Mouse (Mus musculus): ENCODE data around the gene Rxrg. TPM values are rescaled to one million over a fixed set of nuclear protein-coding genes. Genes with fewer than 3 reads are reported as not detected.
A peak's percentile ranks its signal among the peaks of the same experiment; 100 is the strongest.

Rxrg gene
- total and polyA plus RNA-seq, 2 experiments from 2014 or later = 25.9 to 43.3 TPM

DNA sequence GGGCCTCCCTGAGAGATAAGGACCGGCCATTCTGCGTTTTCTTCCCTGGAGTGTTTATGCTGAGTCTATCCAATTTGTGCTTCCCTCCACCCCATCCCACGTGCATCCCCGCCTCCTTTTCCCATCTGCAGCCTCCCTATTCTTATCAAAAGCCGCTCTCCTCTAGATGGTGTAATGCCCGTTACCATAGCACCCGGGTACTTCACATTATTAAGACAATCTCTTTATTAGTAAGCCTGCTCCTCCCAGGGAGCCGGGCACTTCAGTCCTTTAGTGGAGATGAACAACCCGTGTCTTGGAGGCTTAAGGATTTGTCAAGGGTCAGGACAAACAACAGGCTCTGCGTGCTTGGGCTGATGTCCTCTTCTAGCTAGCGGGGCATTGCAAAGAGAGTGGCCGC is 14.3 kb upstream of the Rxrg start:
- 13% methylated on average over 12 of the region's 12 CpGs for whole genome bisulfite sequencing
- no peak for TF ChIP-seq CTCF (IDR thresholded peaks at IDR 0.05; ENCODE audit: low read depth)
- no peaks in the 10 kb centered on the region for H3K36me3 ChIP-seq (ENCODE audit: insufficient read depth)
- H3K9ac ChIP-seq = no peak overlapping the region
- no peak overlapping the region for H3K4me2 ChIP-seq (ENCODE audit: low read depth)
- ATAC-seq = peak; percentile 88
- no peaks in the 10 kb centered on the region for H3K9me3 ChIP-seq (ENCODE audit: low read length)
- H3K4me3 ChIP-seq (ENCODE audit: low read depth, low read length) = no peak overlapping the region
- H3K27ac ChIP-seq (ENCODE audit: low read depth, low read length) = 0 out of 2 replicates have a peak overlapping the region, but pooled peaks have one; percentile 22
- H3K27me3 ChIP-seq (ENCODE audit: insufficient read depth, low read length) = no peaks in the 10 kb centered on the region
- H3K4me1 ChIP-seq (ENCODE audit: insufficient read depth) = peaks cover 4% of the 10 kb centered on the region; the same call in 1 of the 2 replicates
- no peak for DNase-seq

DNA sequence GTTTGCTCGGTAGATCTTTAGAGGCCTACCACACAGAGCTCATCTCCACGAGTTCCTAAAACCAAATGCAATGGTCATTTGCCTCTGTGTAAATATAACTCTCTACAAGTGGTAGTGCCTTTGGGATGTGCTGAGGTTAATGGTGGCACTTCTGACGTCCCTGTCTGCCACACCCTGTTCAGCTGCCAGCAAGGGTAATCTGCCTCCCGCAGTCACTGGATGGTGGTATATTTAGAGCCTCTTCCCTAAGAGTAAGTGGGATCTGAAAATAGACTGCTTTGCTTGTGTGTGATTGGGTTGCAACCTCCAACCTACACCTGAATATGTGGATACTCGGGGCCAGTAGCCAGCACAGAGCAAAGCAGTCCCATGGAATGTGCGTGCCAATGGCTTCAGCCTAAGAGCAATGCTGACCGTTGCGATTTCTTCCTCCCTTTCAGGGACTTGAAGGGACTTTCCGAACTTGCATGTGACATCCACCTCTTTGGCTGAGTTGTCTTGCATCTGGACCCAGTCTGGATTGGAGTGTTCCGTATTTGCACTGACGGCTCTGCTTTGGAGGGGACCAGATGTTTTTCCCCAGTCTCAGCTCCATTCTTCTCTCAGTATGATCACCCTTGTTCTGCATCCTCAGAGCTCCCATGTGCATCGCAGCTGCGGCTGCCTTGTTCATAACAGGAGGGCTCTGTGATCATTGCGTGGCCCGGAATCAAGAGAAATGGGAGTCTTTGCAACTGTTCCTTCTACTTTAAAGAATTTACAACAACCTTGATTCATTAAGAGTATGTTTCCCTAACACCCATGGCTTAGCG is 9.2 kb upstream of the Rxrg start:
- Histone ChIP-seq H3K4me1 (ENCODE audit: insufficient read depth) (peaks cover under 1% of the 10 kb centered on the region; the same call in 1 of the 2 replicates), H3K4me2 (ENCODE audit: low read depth) (no peak overlapping the region), H3K4me3 (ENCODE audit: low read depth, low read length) (no peak overlapping the region), H3K27me3 (ENCODE audit: insufficient read depth, low read length) (no peaks in the 10 kb centered on the region), H3K36me3 (ENCODE audit: insufficient read depth) (no peaks in the 10 kb centered on the region), H3K9ac (no peak overlapping the region), H3K9me3 (ENCODE audit: low read length) (no peaks in the 10 kb centered on the region), H3K27ac (ENCODE audit: low read depth, low read length) (no peak overlapping the region)
- TF ChIP-seq CTCF (IDR thresholded peaks at IDR 0.05; ENCODE audit: low read depth) = no peak
- DNase-seq = no peak
- 89% methylated on average over 16 of the region's 16 CpGs for WGBS
- peak; percentile 56 for ATAC-seq

DNA sequence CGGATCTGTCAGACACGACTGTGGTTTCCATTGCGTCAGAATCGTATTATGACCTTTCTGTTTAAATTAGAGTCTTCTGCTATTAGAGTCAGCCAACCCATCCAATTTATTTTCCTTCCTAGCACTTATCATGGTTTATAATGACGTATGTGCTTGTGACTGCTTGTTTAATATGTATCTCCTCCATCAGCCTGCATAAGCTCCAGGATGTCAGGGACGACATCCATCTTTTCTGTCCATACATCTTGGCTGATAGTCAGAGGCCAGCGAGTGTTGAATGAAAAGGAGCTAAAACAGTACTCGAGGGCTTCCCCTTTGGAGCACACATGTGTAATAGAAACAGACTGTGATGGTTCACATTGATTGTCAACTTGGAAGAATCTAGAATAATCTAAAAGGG is 6.0 kb upstream of the Rxrg start:
- ATAC-seq = no peak
- TF ChIP-seq CTCF (IDR thresholded peaks at IDR 0.05; ENCODE audit: low read depth) = no peak
- no peaks in the 10 kb centered on the region for H3K4me1 ChIP-seq (ENCODE audit: insufficient read depth)
- WGBS = 80% methylated on average over 8 of the region's 8 CpGs
- no peak overlapping the region for H3K9ac ChIP-seq
- no peaks in the 10 kb centered on the region for H3K27me3 ChIP-seq (ENCODE audit: insufficient read depth, low read length)
- no peaks in the 10 kb centered on the region for H3K36me3 ChIP-seq (ENCODE audit: insufficient read depth)
- H3K9me3 ChIP-seq (ENCODE audit: low read length) = no peaks in the 10 kb centered on the region
- no peak overlapping the region for H3K4me2 ChIP-seq (ENCODE audit: low read depth)
- no peak overlapping the region for H3K27ac ChIP-seq (ENCODE audit: low read depth, low read length)
- no peak for DNase-seq
- no peak overlapping the region for H3K4me3 ChIP-seq (ENCODE audit: low read depth, low read length)

DNA sequence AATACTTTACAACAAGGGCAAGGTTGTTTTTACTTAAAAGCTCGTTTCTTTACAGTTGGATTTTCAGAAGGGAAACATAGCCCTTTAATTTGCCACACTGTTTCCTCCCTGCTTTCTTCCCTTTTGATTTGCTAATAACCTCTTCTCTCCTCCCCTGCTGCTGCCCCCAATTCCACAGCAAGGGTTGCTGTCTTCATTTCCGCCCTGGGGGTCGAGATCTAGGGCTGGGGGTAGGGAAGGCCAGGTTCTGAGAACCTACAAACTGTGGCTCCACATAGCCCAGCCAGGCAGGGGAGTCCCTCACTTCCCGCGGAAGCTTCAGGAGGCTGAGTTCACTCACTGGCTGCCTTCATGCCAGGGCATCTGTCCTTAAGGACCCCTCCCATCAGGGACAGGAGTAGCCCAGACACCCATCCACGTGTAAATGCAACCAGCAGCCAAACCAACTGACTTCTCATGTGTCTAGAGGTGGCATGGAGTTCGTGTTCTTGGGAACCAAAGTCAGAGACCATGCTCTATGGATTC is 1.1 kb downstream of the Rxrg start:
- Histone ChIP-seq H3K4me3 (ENCODE audit: low read depth, low read length) (peak overlapping the region; percentile 44), H3K27ac (ENCODE audit: low read depth, low read length) (peak overlapping the region; percentile 74), H3K4me2 (ENCODE audit: low read depth) (peak overlapping the region; percentile 76), H3K27me3 (ENCODE audit: insufficient read depth, low read length) (peaks cover 7% of the 10 kb centered on the region; the same call in 1 of the 2 replicates), H3K9me3 (ENCODE audit: low read length) (no peaks in the 10 kb centered on the region), H3K4me1 (ENCODE audit: insufficient read depth) (no peaks in the 10 kb centered on the region; the same call in 1 of the 2 replicates), H3K9ac (peak overlapping the region; percentile 49; the same call in 1 of the 2 replicates), H3K36me3 (ENCODE audit: insufficient read depth) (no peaks in the 10 kb centered on the region)
- 17% methylated on average over 7 of the region's 7 CpGs for WGBS
- TF ChIP-seq CTCF (IDR thresholded peaks at IDR 0.05; ENCODE audit: low read depth) = no peak
- DNase-seq (no peak), ATAC-seq (no peak)

GRCm38 (mm10) chr1:167608201-167608741 is 10.1 kb downstream of the Rxrg start:
- H3K36me3 ChIP-seq (ENCODE audit: insufficient read depth) = no peaks in the 10 kb centered on the region
- 6% methylated on average over 9 of the region's 9 CpGs for WGBS
- peak overlapping the region; percentile 58 for H3K4me2 ChIP-seq (ENCODE audit: low read depth)
- peak overlapping the region; percentile 23 for H3K4me3 ChIP-seq (ENCODE audit: low read depth, low read length)
- no peaks in the 10 kb centered on the region for H3K9me3 ChIP-seq (ENCODE audit: low read length)
- peak overlapping the region; percentile 85 for H3K27ac ChIP-seq (ENCODE audit: low read depth, low read length)
- ATAC-seq (peak; percentile 93), DNase-seq (peak; percentile 80)
- H3K4me1 ChIP-seq (ENCODE audit: insufficient read depth) = peaks cover 6% of the 10 kb centered on the region; the same call in 1 of the 2 replicates
- no peaks in the 10 kb centered on the region for H3K27me3 ChIP-seq (ENCODE audit: insufficient read depth, low read length)
- TF ChIP-seq CTCF (IDR thresholded peaks at IDR 0.05; ENCODE audit: low read depth) = no peak
- peak overlapping the region; percentile 51; the same call in 1 of the 2 replicates for H3K9ac ChIP-seq

- WGBS = 58% methylated on average over 14 of the region's 14 CpGs
- Histone ChIP-seq H3K9me3 (ENCODE audit: low read length) (no peaks in the 10 kb centered on the region), H3K36me3 (ENCODE audit: insufficient read depth) (no peaks in the 10 kb centered on the region), H3K4me1 (ENCODE audit: insufficient read depth) (no peaks in the 10 kb centered on the region), H3K9ac (no peak overlapping the region), H3K27me3 (ENCODE audit: insufficient read depth, low read length) (no peaks in the 10 kb centered on the region), H3K4me2 (ENCODE audit: low read depth) (no peak overlapping the region), H3K4me3 (ENCODE audit: low read depth, low read length) (no peak overlapping the region), H3K27ac (ENCODE audit: low read depth, low read length) (no peak overlapping the region)
- no peak for ATAC-seq
- no peak for TF ChIP-seq CTCF (IDR thresholded peaks at IDR 0.05; ENCODE audit: low read depth)
- no peak for DNase-seq
Measured at GRCm38 (mm10) chr1:167617131-167617530, 18.9 kb downstream of the Rxrg start.

DNA sequence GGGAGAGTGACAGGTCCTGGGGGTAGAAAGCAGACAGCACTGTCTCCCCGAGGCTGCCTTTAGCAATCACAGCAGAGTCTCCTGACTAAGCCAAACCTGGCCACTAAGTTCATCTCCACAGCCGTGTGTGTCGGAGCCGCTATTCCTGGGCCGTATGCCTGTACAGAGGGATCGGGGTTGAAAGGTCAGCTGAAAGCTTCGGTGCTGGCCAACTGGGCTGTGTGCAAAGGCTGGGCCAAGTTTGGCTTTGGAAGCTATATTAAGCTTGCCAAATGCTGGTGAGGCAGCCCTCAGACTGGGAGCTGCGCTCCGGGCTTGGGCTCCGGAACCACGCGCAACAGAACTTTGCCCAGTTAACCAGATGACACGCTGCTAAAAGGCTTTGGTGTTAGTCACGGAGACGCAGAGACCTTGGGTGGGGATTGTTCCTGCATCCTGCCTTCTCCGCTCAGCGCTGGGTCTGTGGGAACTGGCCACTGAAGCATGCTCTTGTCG is 19.9 kb downstream of the Rxrg start:
- TF ChIP-seq CTCF (IDR thresholded peaks at IDR 0.05; ENCODE audit: low read depth) = no peak
- Histone ChIP-seq H3K4me1 (ENCODE audit: insufficient read depth) (no peaks in the 10 kb centered on the region), H3K4me2 (ENCODE audit: low read depth) (no peak overlapping the region), H3K36me3 (ENCODE audit: insufficient read depth) (no peaks in the 10 kb centered on the region), H3K9me3 (ENCODE audit: low read length) (no peaks in the 10 kb centered on the region), H3K27me3 (ENCODE audit: insufficient read depth, low read length) (no peaks in the 10 kb centered on the region), H3K9ac (no peak overlapping the region), H3K27ac (ENCODE audit: low read depth, low read length) (no peak overlapping the region), H3K4me3 (ENCODE audit: low read depth, low read length) (no peak overlapping the region)
- DNase-seq (no peak), ATAC-seq (peak; percentile 55)
- WGBS = 73% methylated on average over 18 of the region's 18 CpGs

Data from forebrain, postnatal 0 days (tissue).